Mouse (Mus musculus): ENCODE results near the gene Zbtb34. TPM values are rescaled to one million over a fixed set of nuclear protein-coding genes. Genes with fewer than 3 reads are reported as not detected.

Gene Zbtb34
- polyA plus RNA-seq, 1 experiment from 2014 or later = 7.6 TPM

DNA sequence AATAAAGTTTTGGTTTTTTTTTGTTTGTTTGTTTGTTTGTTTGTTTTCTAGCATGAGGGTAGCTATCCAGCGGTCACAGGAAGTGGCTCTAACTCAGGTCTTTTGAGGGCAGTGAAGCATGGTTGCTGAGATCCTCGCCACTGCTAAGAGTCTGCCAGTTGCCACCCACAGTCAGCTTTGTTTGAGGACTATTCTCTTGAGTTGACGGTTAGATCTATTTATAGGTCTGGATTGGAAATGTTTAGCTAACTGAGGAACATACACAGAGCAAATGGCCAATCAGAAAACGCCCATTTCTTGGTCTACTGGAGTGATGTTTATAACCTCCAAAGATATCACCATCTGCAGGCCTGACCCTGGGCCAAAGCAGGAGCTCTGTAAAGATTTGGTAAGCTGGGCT lies 11.6 kb upstream of the Zbtb34 start:
- WGBS = 65% methylated on average over 4 of the region's 4 CpGs
- DNase-seq (ENCODE audit: low spot score) = no peak
- Histone ChIP-seq H3K27me3 (ENCODE audit: control insufficient read depth, insufficient read depth, low read length) (no peaks in the 10 kb centered on the region), H3K27ac (replicated peaks; ENCODE audit: low read depth, low read length) (no peak overlapping the region), H3K4me2 (ENCODE audit: low read depth, low read length) (no peak overlapping the region), H3K36me3 (replicated peaks; ENCODE audit: control insufficient read depth, insufficient read depth, low read depth, low read length) (no peaks in the 10 kb centered on the region), H3K9ac (replicated peaks; ENCODE audit: low read length) (no peak overlapping the region), H3K4me1 (ENCODE audit: control insufficient read depth, insufficient read depth, low read length) (no peaks in the 10 kb centered on the region; the same call in 1 of the 2 replicates), H3K9me3 (replicated peaks; ENCODE audit: control insufficient read depth, low read length) (no peaks in the 10 kb centered on the region), H3K4me3 (ENCODE audit: low read depth, low read length) (no peak overlapping the region)
- ATAC-seq (replicated peaks; ENCODE audit: insufficient number of reproducible peaks, low FRiP score, low TSS enrichment, low read depth) = no peak

- no peak overlapping the region for H3K4me3 ChIP-seq (ENCODE audit: low read depth, low read length)
- no peaks in the 10 kb centered on the region for H3K9me3 ChIP-seq (replicated peaks; ENCODE audit: control insufficient read depth, low read length)
- no peak overlapping the region for H3K27ac ChIP-seq (replicated peaks; ENCODE audit: low read depth, low read length)
- H3K9ac ChIP-seq (replicated peaks; ENCODE audit: low read length) = no peak overlapping the region
- H3K4me2 ChIP-seq (ENCODE audit: low read depth, low read length) = no peak overlapping the region
- WGBS = 36% methylated on average over 4 of the region's 4 CpGs
- H3K36me3 ChIP-seq (replicated peaks; ENCODE audit: control insufficient read depth, insufficient read depth, low read depth, low read length) = no peaks in the 10 kb centered on the region
- ATAC-seq (replicated peaks; ENCODE audit: insufficient number of reproducible peaks, low FRiP score, low TSS enrichment, low read depth) = no peak
- no peaks in the 10 kb centered on the region for H3K27me3 ChIP-seq (ENCODE audit: control insufficient read depth, insufficient read depth, low read length)
- DNase-seq (ENCODE audit: low spot score) = peak; percentile 26
- peaks cover 4% of the 10 kb centered on the region for H3K4me1 ChIP-seq (ENCODE audit: control insufficient read depth, insufficient read depth, low read length)
These were observed 9.8 kb upstream of the Zbtb34 start for GRCm38 (mm10) chr2:33440893-33441292.

- WGBS = 14% methylated on average over 9 of the region's 9 CpGs
These were observed 9.0 kb upstream of the Zbtb34 start for GRCm38 (mm10) chr2:33439980-33440670.

DNA sequence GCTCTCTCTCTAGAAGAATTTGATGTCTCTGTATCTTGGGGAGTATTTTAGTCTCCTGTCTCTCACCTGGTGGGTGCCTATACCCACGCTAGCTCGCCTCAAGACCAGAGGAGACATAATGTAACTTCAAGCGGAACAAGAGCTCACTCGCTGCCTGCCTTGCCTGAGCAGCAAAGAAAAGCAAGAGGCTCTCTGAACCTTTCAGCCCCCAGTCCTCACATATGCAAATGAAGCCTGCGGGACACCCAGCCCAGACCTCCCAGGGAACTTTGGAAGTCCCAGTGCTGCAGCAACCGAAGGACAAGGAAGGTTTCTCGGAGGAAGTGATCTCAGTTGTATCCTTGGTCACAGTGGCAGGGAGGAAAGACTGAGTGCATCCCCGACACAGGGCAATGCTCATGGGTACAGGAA lies 8.4 kb upstream of the Zbtb34 start:
- DNase-seq (ENCODE audit: low spot score) (no peak), ATAC-seq (replicated peaks; ENCODE audit: insufficient number of reproducible peaks, low FRiP score, low TSS enrichment, low read depth) (no peak)
- Histone ChIP-seq H3K4me2 (ENCODE audit: low read depth, low read length) (no peak overlapping the region), H3K9me3 (replicated peaks; ENCODE audit: control insufficient read depth, low read length) (no peaks in the 10 kb centered on the region), H3K36me3 (replicated peaks; ENCODE audit: control insufficient read depth, insufficient read depth, low read depth, low read length) (no peaks in the 10 kb centered on the region), H3K4me3 (ENCODE audit: low read depth, low read length) (no peak overlapping the region), H3K27ac (replicated peaks; ENCODE audit: low read depth, low read length) (no peak overlapping the region), H3K9ac (replicated peaks; ENCODE audit: low read length) (0 out of 2 replicates have a peak overlapping the region, but pooled peaks have one; percentile 18), H3K4me1 (ENCODE audit: control insufficient read depth, insufficient read depth, low read length) (peaks cover 5% of the 10 kb centered on the region), H3K27me3 (ENCODE audit: control insufficient read depth, insufficient read depth, low read length) (no peaks in the 10 kb centered on the region)
- WGBS = 8% methylated on average over 8 of the region's 8 CpGs

More at GRCm38 (mm10) chr2:33439980-33440670, 9.0 kb upstream of the Zbtb34 start:
- Histone ChIP-seq H3K9me3 (replicated peaks; ENCODE audit: control insufficient read depth, low read length) (no peaks in the 10 kb centered on the region), H3K4me3 (ENCODE audit: low read depth, low read length) (no peak overlapping the region), H3K9ac (replicated peaks; ENCODE audit: low read length) (no peak overlapping the region), H3K4me2 (ENCODE audit: low read depth, low read length) (no peak overlapping the region), H3K27me3 (ENCODE audit: control insufficient read depth, insufficient read depth, low read length) (no peaks in the 10 kb centered on the region), H3K27ac (replicated peaks; ENCODE audit: low read depth, low read length) (no peak overlapping the region), H3K4me1 (ENCODE audit: control insufficient read depth, insufficient read depth, low read length) (peaks cover 5% of the 10 kb centered on the region), H3K36me3 (replicated peaks; ENCODE audit: control insufficient read depth, insufficient read depth, low read depth, low read length) (no peaks in the 10 kb centered on the region)
- ATAC-seq (replicated peaks; ENCODE audit: insufficient number of reproducible peaks, low FRiP score, low TSS enrichment, low read depth) (no peak), DNase-seq (ENCODE audit: low spot score) (no peak)

GRCm38 (mm10) chr2:33438377-33438776 lies 7.3 kb upstream of the Zbtb34 start:
- no peak overlapping the region for H3K4me3 ChIP-seq (ENCODE audit: low read depth, low read length)
- no peaks in the 10 kb centered on the region for H3K9me3 ChIP-seq (replicated peaks; ENCODE audit: control insufficient read depth, low read length)
- H3K36me3 ChIP-seq (replicated peaks; ENCODE audit: control insufficient read depth, insufficient read depth, low read depth, low read length) = no peaks in the 10 kb centered on the region
- H3K4me1 ChIP-seq (ENCODE audit: control insufficient read depth, insufficient read depth, low read length) = peaks cover 5% of the 10 kb centered on the region
- WGBS = 6% methylated on average over 2 of the region's 2 CpGs
- H3K9ac ChIP-seq (replicated peaks; ENCODE audit: low read length) = no peak overlapping the region
- peak; percentile 24 for DNase-seq (ENCODE audit: low spot score)
- H3K27me3 ChIP-seq (ENCODE audit: control insufficient read depth, insufficient read depth, low read length) = no peaks in the 10 kb centered on the region
- no peak for ATAC-seq (replicated peaks; ENCODE audit: insufficient number of reproducible peaks, low FRiP score, low TSS enrichment, low read depth)
- no peak overlapping the region for H3K27ac ChIP-seq (replicated peaks; ENCODE audit: low read depth, low read length)
- H3K4me2 ChIP-seq (ENCODE audit: low read depth, low read length) = no peak overlapping the region

DNA sequence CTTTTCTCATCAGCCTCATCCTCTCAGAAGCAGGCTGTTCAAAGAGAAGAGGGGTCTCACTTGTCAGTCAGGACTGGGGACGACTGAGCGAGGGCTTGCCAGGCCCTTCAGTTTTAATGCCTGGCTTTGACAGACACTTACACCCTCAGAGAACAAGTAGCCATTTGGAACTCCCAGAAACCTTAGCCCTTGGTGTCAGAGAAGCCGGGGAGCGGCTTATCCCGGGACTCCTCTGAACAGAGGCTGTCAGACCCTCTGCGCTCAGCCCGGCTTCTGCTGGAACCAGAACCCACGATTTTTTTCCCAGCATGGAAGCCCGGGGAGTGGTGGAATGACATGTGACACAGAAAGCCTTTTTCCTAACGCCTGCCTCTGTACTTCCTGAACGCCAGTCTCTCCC lies 6.1 kb upstream of the Zbtb34 start:
- Histone ChIP-seq H3K4me3 (ENCODE audit: low read depth, low read length) (no peak overlapping the region), H3K9ac (replicated peaks; ENCODE audit: low read length) (no peak overlapping the region), H3K9me3 (replicated peaks; ENCODE audit: control insufficient read depth, low read length) (no peaks in the 10 kb centered on the region), H3K4me1 (ENCODE audit: control insufficient read depth, insufficient read depth, low read length) (peaks cover 5% of the 10 kb centered on the region), H3K27me3 (ENCODE audit: control insufficient read depth, insufficient read depth, low read length) (no peaks in the 10 kb centered on the region), H3K4me2 (ENCODE audit: low read depth, low read length) (no peak overlapping the region), H3K27ac (replicated peaks; ENCODE audit: low read depth, low read length) (no peak overlapping the region), H3K36me3 (replicated peaks; ENCODE audit: control insufficient read depth, insufficient read depth, low read depth, low read length) (no peaks in the 10 kb centered on the region)
- 19% methylated on average over 11 of the region's 11 CpGs for WGBS
- no peak for ATAC-seq (replicated peaks; ENCODE audit: insufficient number of reproducible peaks, low FRiP score, low TSS enrichment, low read depth)
- peak; percentile 26 for DNase-seq (ENCODE audit: low spot score)

DNA sequence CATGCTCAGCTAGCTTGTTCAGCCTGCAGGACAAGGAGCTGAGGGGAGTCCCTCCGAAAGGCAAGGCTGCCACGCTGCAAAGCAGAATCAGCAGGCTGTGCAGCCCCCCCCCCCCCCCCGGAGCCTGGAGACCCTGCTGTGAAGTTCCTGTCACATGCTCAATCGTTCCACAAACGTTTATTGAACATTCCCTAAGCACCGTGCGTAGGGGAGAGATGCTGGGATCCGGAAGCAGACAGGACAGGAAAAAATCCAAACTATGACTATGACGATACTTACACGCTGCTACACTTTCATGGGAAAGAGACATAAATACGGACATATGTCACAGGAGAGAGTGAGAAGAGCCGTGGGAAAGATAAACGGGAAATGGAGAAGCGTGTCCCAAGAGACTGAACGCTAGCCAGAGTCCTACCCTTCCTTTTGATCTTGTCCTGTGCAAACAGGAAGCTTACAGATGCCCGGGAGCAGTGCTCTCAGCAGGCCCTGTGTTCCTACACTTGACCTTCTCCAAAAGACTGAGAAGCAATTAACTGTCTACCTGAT lies 5.0 kb upstream of the Zbtb34 start:
- Histone ChIP-seq H3K27me3 (ENCODE audit: control insufficient read depth, insufficient read depth, low read length) (no peaks in the 10 kb centered on the region), H3K27ac (replicated peaks; ENCODE audit: low read depth, low read length) (no peak overlapping the region), H3K9ac (replicated peaks; ENCODE audit: low read length) (peak overlapping the region; percentile 4; the same call in 1 of the 2 replicates), H3K9me3 (replicated peaks; ENCODE audit: control insufficient read depth, low read length) (no peaks in the 10 kb centered on the region), H3K4me2 (ENCODE audit: low read depth, low read length) (peak overlapping the region; percentile 34), H3K36me3 (replicated peaks; ENCODE audit: control insufficient read depth, insufficient read depth, low read depth, low read length) (no peaks in the 10 kb centered on the region), H3K4me3 (ENCODE audit: low read depth, low read length) (no peak overlapping the region), H3K4me1 (ENCODE audit: control insufficient read depth, insufficient read depth, low read length) (peaks cover 5% of the 10 kb centered on the region)
- no peak for ATAC-seq (replicated peaks; ENCODE audit: insufficient number of reproducible peaks, low FRiP score, low TSS enrichment, low read depth)
- WGBS = 4% methylated on average over 16 of the region's 16 CpGs
- DNase-seq (ENCODE audit: low spot score) = peak; percentile 28

- Histone ChIP-seq H3K9ac (replicated peaks; ENCODE audit: low read length) (no peak overlapping the region), H3K4me1 (ENCODE audit: control insufficient read depth, insufficient read depth, low read length) (peaks cover 5% of the 10 kb centered on the region), H3K4me2 (ENCODE audit: low read depth, low read length) (no peak overlapping the region), H3K4me3 (ENCODE audit: low read depth, low read length) (no peak overlapping the region), H3K27ac (replicated peaks; ENCODE audit: low read depth, low read length) (no peak overlapping the region), H3K27me3 (ENCODE audit: control insufficient read depth, insufficient read depth, low read length) (no peaks in the 10 kb centered on the region), H3K36me3 (replicated peaks; ENCODE audit: control insufficient read depth, insufficient read depth, low read depth, low read length) (no peaks in the 10 kb centered on the region), H3K9me3 (replicated peaks; ENCODE audit: control insufficient read depth, low read length) (no peaks in the 10 kb centered on the region)
- WGBS = 40% methylated on average over 8 of the region's 8 CpGs
- DNase-seq (ENCODE audit: low spot score) (peak; percentile 9), ATAC-seq (replicated peaks; ENCODE audit: insufficient number of reproducible peaks, low FRiP score, low TSS enrichment, low read depth) (no peak)
These were observed 4.0 kb upstream of the Zbtb34 start for GRCm38 (mm10) chr2:33435036-33435650.

All from embryonic facial prominence, embryonic 11.5 days (tissue).